Mouse (Mus musculus) retina, embryonic 14.5 days (tissue): Measurements from ENCODE around the gene Btbd35f8.
"Not testable (repeated sequence)": the region's sequence is repeated elsewhere in the genome, so short reads cannot be mapped to it uniquely, and the experiment has no call there.

Experiments
- DNase-seq: peaks from one replicate; pipeline ENCODE4 v3.0.0-alpha.2; 2015; ENCODE audit warnings: low spot score

Gene Btbd35f8

GRCm38 (mm10) chrX:34450224-34450623 is at the start of gene Btbd35f8:
Btbd35f8 (plus strand) TSS chrX:34450524.
- not testable (repeated sequence) for DNase-seq
